Mouse (Mus musculus) heart, postnatal 25 days (tissue): ENCODE data around the gene Fgfrl1. TPM values are rescaled to one million over a fixed set of nuclear protein-coding genes. Genes with fewer than 3 reads are reported as not detected.

Experiments
- DNase-seq: peaks from one replicate; pipeline ENCODE4 v3.0.0; 2022; ENCODE audit warnings: low spot score
- intact Hi-C: fragments of 180-260 bp; cut with DNase I; formaldehyde crosslinking; loops from one replicate; pipeline ENCODE4 v1.15.1; 2025
- total RNA-seq, 2 experiments: library from RNA; stranded (reverse); gene quantifications; 2 replicates each; pipeline ENCODE4 v1.2.3; 2021

Gene Fgfrl1
- 10 to 100 TPM; 18.4 to 19.8 TPM for total RNA-seq

DNA sequence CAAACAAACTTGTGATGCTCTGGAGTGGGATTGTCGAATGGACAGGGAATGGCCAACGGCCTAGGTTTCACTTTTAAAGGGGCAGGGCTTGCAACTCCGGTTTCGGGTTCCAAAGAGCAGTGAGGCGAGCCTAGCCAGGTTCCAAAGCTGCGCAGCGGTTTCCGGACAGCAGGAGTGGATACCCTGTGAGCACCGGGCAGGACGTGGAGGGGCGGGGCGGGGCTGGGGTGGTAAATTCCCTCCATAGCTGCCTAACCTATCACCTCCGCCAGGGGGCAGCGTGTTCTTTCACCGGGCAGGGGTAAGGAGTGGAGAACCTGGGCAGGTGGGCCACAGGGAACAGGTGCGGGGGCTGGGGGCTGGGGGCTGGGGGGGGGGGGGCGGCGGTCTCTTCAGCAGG is at the start of gene Fgfrl1:
TSS of gene Fgfrl1 (plus strand) at position 112 of the 400 bp plus-strand sequence.
- intact Hi-C loops, result loop anchor here (2.0 kb wide), 1 partner anchor 23 kb away; the partner anchor contains the start of gene Dgkq
- peak; percentile 20 for DNase-seq

DNA sequence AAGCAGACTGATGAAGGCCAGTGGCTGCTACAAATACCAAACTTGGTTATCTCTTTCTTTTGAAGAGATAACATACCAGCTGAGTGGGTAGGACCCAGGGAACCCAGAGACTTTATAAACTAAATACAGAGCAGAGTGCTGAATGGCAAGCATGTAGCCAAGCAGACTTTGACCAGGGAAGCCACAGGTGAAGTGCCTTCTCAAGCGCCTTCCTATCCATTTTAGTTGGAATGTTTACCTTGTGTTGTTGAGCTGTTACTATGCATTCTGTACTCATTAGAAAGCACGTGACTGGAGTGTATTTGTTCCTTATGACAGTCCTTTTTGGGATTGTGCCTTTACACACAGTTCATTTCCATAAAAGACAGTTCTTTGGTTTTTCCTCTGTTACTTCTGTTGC is 48.5 kb upstream of the Fgfrl1 start:
- intact Hi-C loops, result no loop called here
- DNase-seq, result no peak

DNA sequence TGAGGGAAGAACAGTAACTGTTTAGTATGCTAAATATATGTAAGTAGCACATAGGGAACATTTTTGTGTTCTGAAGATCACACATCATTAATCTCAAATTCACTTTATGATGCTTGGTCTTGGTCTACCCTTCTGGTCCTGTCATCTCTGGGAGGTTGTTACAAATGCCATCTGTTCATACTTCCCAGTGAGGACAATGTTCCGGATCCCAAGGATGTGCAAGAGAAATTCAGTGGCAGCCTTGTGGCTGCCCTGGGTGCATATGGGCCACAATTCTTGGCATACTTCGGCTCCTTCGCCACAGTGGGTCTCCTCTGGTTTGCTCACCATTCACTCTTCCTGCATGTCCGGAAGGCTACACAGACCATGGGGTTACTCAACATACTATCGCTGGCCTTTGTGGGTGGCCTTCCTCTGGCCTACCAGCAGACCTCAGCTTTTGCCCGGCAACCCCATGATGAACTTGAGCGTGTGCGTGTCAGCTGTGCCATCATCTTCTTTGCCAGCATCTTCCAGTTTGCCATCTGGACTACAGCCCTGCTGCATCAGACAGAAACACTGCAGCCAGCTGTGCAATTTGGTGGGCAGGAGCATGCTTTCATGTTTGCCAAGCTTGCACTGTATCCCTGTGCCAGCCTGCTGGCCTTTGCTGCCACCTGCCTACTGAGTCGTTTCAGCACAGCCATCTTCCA is 46.4 kb upstream of the Fgfrl1 start:
- intact Hi-C loops, result no loop called here
- no peak for DNase-seq

DNA sequence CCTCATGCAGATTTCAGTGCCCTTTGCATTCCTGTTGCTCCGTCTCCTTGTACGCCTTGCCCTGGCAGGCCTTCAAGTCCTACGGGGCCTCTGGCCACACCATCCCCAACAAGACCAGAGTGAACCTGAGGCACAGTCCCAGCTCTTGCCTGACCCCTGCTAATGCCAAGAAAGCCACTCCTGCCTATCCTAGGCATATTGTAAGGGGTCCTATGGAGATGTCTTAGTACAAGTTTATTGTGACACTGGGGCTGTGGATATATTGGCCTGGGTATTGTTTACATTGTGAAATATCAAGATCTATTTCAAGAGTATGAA is 45.9 kb upstream of the Fgfrl1 start:
- intact Hi-C loops, result no loop called here
- no peak for DNase-seq

DNA sequence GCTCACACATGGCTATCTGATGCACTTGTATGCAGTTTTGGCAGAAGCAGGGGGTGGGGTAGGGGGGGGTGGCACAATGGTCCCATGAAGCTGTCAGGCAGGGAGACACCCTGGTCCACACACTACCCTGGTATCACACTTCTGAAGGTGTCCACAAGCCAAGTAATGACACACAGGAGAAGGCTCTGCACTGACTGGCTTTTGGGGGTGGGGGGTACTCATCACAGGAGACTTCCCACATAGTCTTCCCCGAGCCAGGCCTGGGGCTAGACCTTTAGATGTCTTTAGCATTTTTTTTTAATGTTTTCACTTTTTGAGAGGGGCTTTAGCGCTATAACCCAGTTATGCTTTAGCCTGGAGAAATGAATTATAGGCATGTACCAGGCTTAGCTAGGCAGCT is 44.9 kb upstream of the Fgfrl1 start:
- DNase-seq, result no peak
- intact Hi-C loops, result no loop called here

DNA sequence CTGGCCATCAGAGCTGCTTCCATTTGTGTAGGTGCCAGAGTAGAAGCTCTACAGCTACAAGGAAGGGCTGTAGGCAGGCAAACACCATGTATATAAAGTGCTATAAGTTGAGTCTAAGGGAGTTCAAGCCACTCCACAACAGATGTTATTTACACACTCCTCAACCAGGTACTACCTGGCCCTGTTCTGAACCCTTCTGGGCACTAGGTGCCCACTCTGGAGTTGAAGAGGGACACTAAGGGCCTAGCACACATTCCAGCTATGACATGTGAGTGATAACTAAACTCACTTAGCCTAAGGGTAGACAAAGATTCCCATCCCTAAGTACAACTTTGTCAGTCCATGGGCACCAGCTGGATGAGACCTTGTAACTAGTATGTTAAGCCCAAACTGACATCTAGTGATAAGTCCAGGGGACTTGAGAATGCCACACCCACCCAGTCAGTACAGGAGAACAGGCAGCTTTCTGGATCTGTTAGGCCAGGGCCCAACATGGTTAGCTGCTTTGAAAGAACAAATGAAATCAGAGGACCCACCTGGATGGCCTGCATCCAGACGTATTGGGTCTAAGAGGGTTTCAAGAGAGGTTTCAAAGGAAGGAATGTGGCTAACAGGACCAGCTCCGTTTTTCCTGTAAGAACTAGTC is 44.2 kb upstream of the Fgfrl1 start:
- DNase-seq, result no peak
- intact Hi-C loops, result no loop called here

DNA sequence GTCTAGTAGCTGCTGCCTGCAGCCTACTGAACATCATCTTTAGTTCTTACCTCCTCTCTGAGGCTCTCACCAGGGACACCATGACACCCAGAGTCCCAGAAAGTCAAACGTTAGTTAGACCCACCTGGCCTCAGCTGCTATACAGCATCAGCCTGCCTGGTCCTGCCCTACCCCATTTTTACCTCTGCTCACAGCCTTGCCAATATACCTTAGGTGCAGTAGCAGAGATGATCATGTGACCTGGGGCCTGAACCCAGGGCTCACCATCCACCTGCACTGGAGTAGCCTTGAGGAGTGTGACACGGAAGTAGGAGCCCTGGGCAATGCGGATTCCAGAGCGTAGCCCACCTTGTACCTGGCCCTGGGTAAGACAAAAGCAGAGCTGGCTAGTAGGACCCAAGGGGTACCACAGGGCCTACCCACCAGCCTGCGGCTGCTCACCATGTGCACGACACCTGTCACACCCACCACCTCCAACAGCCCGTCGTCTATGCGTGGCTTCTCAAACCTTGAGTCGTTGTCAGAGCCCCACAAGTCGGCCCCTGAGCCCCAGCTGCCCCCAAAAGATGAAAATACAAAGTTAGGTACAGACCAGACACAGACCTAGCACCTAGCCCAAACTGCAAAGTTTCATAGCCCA is 43.1 kb upstream of the Fgfrl1 start:
- intact Hi-C loops, result no loop called here
- no peak for DNase-seq

DNA sequence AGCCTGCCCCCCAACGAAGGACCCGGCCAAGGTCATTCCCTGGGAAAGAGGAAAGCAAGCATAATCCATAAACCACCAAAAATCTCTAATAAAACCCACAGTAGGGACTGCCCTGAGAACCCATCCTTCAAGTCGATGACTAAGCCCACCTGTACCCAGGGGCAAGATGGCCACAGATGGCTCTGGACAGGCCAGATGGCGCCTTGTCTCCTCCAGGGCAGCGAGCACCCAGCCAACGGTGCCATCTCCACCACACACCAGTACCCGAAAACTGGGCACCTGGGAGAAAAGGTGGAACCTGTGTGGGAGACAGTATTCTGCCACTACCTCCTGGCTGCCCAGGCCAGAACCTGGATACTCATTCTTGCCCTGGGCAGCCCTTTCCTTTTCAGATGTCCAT is 41.8 kb upstream of the Fgfrl1 start:
- no peak for DNase-seq
- intact Hi-C loops, result loop anchor here (5.0 kb wide), 1 partner anchor 223 kb away; no protein-coding TSS in a partner anchor

DNA sequence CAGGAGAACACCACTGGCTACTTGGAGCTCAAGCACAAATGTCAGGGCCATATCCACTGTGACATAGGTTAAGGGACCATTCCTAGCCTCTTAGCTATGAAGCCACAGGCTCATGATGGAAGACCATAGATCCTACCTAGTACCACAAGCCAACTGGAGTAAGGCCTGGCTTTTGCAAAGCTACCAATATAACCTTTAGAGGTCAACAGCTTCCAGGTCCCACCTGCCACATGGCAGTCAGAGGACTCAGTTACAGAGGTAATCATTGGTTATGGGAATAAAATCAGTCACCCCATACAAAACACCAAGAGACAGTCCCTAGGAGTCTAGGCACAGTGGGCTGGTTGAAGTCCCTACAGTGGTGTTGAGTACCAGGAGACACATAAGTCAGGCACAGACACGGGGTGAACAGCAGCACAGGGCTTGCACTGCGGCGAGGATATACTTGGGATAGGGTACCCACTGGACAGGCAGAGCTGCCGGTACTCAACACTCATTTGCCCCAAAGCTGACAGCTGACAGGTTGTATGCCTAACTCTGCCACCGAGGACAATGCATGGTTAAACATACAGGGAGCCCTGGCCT is 41.0 kb upstream of the Fgfrl1 start:
- no peak for DNase-seq
- intact Hi-C loops, result loop anchor here (5.0 kb wide), 1 partner anchor 224 kb away; no protein-coding TSS in a partner anchor

DNA sequence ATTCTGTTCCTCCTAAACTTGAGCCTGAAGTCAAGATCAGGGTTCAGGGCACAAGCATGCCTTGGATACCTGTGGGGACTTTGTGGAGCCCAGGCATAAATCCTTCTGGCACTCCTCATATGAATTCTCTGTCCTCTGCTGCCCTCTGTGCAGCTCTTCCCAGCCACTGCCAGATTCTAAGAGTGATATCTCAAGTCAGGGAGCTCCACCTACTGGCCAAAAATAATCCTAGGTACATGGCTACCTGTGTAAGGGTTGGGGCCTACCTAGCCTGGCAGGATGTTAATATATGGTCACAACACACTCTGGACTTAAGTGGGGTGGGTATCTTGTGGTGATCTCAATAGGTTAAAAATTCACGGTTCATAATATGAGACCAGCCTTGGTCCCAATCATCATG is 40.4 kb upstream of the Fgfrl1 start:
- no peak for DNase-seq
- intact Hi-C loops, result loop anchor here (5.0 kb wide), 1 partner anchor 225 kb away; no protein-coding TSS in a partner anchor

DNA sequence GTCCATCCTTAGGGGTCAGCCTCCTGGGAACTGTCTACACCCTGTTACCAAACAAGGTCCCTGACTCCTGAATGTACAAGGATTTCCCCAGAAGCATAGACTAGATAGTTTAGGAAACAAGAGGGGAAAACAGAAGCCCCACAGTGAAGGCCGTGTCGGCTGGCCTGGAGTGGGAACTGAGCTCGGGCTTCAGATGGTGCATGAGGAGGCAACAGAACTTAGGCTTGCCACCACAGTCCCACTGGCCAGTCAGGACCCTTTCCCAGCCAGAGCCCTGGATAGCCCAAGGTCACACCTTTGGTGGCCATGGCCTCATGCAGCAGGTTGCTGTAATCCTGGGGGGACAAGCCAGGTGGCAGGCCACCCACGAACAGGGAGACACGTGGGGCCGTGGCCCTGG is 38.8 kb upstream of the Fgfrl1 start:
- intact Hi-C loops, result loop anchor here (5.0 kb wide), 1 partner anchor 226 kb away; no protein-coding TSS in a partner anchor
- DNase-seq, result no peak

DNA sequence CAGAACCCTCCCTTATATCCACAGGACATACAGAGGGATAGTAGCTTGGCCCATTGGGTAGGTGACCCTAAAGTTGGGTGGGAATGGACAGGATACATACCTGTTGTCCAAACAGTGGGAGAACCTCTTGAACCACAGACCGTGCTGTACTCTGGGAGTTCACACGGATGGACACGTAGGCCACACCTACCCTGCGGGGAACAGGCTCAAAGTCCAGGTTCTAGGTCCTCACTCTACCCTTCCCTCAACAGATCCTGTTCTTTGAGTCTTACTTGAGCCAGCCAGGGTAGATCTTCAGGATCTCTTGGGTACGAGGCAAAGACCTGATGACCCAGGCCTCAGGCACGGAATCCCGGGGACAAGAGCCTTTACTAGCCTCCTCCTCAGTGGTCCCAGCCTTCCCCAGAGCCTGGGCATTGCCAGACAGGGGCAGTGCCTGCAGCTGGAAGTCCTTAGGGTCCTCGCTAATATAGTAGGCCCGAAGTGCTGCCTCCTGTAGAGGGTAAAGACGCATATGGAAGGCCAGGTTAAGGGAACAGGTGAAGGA is 37.7 kb upstream of the Fgfrl1 start:
- intact Hi-C loops, result loop anchor here (5.0 kb wide), 1 partner anchor 227 kb away; no protein-coding TSS in a partner anchor
- no peak for DNase-seq

DNA sequence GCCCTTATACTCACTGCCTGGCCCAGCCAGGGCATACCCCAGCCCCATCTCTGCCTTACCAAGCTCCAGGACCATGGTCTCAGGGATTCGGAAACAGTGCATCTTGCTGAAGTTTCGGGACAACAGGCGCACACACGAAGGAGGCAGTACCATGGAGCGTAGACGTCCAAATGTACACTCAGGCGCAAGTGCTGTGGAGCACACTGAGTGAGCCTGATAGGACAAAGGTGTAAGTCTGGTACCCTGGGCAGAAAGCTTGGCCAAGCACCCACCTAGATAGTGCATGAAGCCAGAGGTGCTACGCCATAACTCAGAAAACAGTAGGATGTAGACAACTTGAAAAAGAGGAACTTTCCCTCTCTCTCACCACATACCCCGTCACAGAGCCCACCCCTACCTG is 36.8 kb upstream of the Fgfrl1 start:
- intact Hi-C loops, result no loop called here
- no peak for DNase-seq

DNA sequence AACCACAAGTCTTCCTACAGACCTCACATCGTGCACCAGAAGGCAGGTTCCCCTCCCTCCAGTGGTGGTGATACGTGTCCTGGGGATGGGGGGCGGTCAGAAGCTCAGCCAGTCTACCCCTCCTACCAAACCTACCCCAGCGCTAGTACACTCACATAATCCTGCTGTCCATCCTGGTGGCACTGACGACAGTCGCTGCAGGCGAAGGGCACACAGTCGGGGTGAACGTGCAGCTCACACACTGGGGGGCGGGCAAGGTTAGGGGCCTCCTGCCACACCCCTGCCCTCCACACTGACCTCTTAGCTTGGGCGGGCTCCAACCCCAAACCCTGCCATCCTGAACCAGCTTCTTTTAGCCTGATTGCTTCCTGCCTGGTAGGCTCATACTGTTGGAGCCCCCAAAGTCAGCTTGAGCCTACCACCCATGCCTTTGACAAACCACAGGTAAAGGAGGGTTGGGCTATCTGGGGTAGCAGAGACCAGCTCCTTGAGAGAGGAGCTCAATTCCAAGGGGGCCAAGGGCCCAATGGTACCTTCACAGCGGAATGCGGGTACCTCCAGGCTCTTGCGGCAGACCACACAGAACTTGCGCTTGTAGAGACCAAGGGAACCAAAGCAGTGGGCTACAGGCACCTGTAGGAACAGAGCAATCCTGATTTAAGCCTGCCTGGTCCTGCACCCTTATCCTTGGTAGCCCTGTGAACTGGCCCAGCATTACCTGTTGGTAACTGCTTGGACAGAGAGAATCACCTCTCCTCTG is 36.1 kb upstream of the Fgfrl1 start:
- no peak for DNase-seq
- intact Hi-C loops, result no loop called here

DNA sequence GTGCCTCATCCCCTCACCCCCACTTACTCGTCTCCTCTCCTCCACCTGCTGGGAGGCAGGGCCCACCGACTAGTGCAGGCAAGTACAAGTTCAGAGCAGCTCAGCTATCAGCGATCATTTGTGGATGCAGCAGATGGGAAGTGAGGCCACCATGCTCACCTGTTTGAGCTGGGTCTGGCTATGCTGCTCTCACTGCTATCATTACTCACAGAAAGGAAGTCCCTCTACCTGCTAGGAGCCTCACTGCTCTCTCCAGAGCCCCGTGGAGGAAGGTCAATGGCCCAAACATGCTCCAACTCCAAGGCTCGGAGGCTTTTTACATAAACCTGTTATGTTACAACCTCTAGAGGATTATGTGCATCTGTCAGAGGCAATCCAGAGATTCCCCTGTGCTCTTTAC is 34.8 kb upstream of the Fgfrl1 start:
- no peak for DNase-seq
- intact Hi-C loops, result no loop called here

DNA sequence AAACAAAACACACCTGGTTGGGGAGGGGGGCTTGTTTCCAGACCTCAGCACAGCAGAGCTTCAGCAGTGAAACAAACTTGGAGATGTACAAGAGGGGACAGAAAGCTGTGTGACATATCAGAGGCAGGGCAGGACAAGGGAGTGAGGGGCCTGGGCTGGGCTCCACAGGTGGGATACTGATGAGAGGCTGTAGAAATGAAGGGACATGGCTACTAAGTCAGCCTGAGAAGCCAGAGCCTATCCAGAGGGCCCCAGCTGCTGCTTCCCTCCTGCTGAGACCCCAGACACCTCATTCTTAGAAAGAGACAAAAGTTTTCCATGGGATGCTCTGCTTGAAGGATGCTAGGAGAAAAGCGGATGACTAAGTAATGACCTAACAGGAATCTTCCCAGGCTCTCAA is 33.6 kb upstream of the Fgfrl1 start:
- DNase-seq, result no peak
- intact Hi-C loops, result no loop called here

DNA sequence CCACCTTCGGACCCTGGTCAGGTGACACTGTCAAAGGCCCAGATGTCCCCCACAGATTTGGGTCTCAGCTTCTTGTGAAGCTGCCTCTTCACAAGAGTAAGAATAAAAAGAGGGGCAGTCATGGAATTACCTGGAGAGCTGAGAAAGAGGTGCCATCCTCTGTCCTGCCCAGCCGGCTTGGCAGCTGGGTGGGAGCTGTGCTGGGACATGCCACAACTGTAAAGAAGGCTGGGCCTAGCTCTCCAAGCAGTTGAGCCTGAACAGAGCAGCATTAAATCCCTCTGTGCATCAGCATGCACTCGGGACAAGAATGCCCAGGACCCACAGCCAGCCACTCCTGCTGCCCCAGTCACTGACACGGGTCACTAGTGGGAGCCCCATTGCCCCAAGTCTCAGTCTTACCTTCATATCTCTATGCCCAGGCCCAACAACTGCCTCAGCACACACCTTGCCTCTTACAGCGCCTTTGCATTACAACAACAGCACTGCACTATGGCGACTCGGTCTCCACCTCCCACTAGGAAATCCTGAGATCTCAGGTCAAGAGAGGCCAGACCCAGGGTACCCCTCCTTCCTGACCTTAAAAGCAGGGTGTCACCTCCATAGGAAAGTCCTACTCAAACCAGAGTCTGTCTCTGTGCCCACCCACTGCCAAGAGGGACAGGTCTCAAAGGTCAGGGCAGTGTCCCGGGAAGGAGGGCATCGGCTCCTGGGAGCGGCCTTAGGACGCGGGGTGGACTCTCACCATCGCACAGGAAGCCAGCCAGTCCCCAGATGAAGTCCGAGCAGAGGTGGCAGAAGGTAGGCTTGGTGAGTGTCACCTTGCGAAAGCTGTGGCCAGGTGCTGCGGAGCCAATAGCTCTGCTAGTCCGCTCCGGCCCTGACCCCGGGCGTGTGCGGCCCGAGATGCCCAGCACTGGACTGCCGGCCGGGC is 32.2 kb upstream of the Fgfrl1 start, which contains the start of gene Idua:
TSS of gene Idua (plus strand) at position 634 of the 934 bp plus-strand sequence.
- DNase-seq, result no peak
- intact Hi-C loops, result no loop called here

DNA sequence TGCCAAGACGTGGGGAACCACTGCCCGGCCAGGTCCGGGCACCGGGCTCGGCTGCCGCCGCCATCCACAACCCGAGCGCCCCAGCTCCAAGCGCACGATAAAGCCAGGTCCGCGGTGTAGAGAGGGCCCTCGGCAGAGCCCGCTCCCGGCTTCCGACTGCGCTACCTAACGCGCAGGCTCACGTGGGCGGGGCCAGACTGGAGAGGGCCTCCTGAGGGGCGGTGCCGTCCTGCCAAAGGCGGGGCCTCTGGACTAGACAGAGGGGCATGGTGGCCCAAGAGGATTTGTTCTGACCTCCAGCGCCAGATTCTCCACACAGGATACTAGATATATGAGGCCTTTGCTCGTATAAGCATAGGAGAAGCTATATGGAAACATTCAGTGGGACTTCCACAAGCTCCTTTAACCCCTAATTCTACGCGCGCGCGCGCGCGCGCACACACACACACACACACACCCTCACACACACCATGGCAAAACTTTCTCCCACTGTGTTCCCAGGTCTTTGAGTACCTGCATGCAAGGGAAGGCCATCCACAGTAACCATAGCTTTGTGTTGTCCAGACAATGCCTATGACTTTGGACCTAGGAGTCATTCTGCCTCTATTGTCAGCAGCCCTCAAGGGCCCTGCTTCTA is 31.4 kb upstream of the Fgfrl1 start:
- intact Hi-C loops, result no loop called here
- DNase-seq, result peak; percentile 86
